8 mouse cellular contexts compared by ENCODE assay signal in genomic region chr12:85194623-85195018, GRCm38 (mm10). TPM values are rescaled to one million over a fixed set of nuclear protein-coding genes. Genes with fewer than 3 reads are reported as not detected.
DNase-seq lines count a peak whose midpoint lies in the region; ATAC-seq lines count a peak whose summit lies in the region.

No protein-coding gene starts in this region.

- no peak overlapping the region for H3K9ac ChIP-seq in hindbrain, embryonic 15.5 days
- no peak overlapping the region for H3K9ac ChIP-seq in limb, embryonic 15.5 days
- H3K9ac ChIP-seq in stomach, embryonic 15.5 days, result no peak overlapping the region

- no peak overlapping the region for H3K4me2 ChIP-seq in hindbrain, embryonic 15.5 days
- H3K4me2 ChIP-seq in limb, embryonic 15.5 days, result no peak overlapping the region
- no peak overlapping the region for H3K4me2 ChIP-seq in stomach, embryonic 15.5 days

- 34% methylated on average over 4 of the region's 4 CpGs for WGBS in hindbrain, embryonic 15.5 days
- 15% methylated on average over 4 of the region's 4 CpGs for WGBS in limb, embryonic 15.5 days
- WGBS in stomach, embryonic 15.5 days, result 22% methylated on average over 4 of the region's 4 CpGs

- peak overlapping the region; percentile 31 for H3K27ac ChIP-seq in hindbrain, embryonic 15.5 days (replicated peaks)
- peak overlapping the region; percentile 50 for H3K27ac ChIP-seq in limb, embryonic 15.5 days
- peak overlapping the region; percentile 71 for H3K27ac ChIP-seq in stomach, embryonic 15.5 days

- no peaks in the 10 kb centered on the region for H3K36me3 ChIP-seq in hindbrain, embryonic 15.5 days
- no peaks in the 10 kb centered on the region for H3K36me3 ChIP-seq in limb, embryonic 15.5 days
- H3K36me3 ChIP-seq in stomach, embryonic 15.5 days, result no peaks in the 10 kb centered on the region

- no peaks in the 10 kb centered on the region for H3K27me3 ChIP-seq in hindbrain, embryonic 15.5 days
- H3K27me3 ChIP-seq in limb, embryonic 15.5 days, result no peaks in the 10 kb centered on the region
- no peaks in the 10 kb centered on the region for H3K27me3 ChIP-seq in stomach, embryonic 15.5 days (replicated peaks)

- no peaks in the 10 kb centered on the region for H3K9me3 ChIP-seq in hindbrain, embryonic 15.5 days
- H3K9me3 ChIP-seq in limb, embryonic 15.5 days, result no peaks in the 10 kb centered on the region
- H3K9me3 ChIP-seq in stomach, embryonic 15.5 days, result no peaks in the 10 kb centered on the region

- no peak for ATAC-seq in cerebellum, adult (ENCODE audit: insufficient number of reproducible peaks, low FRiP score, low TSS enrichment)
- peak; percentile 77 for ATAC-seq in hindbrain, embryonic 15.5 days (ENCODE audit: low FRiP score, low read depth)
- ATAC-seq in limb, embryonic 15.5 days (ENCODE audit: insufficient number of reproducible peaks, low FRiP score, low TSS enrichment, low read depth), result peak; percentile 10; the same call in 1 of the 2 replicates
- ATAC-seq in stomach, embryonic 15.5 days (ENCODE audit: insufficient read depth, low FRiP score, low read depth), result peak; percentile 50; the same call in 1 of the 2 replicates

- DNase-seq in cerebellum, postnatal 36 days, result peak; percentile 30 to 35
- DNase-seq in urinary bladder, postnatal 14 days (ENCODE audit: low spot score), result peak; percentile 75
- no peak for DNase-seq in urinary bladder, adult 2 months (ENCODE audit: low spot score)
- DNase-seq in B cell, adult 2 months, result no peak

- peaks cover 31% of the 10 kb centered on the region for H3K4me1 ChIP-seq in hindbrain, embryonic 15.5 days (replicated peaks)
- H3K4me1 ChIP-seq in limb, embryonic 15.5 days, result peaks cover 37% of the 10 kb centered on the region
- H3K4me1 ChIP-seq in stomach, embryonic 15.5 days, result peaks cover 43% of the 10 kb centered on the region

- H3K4me3 ChIP-seq in hindbrain, embryonic 15.5 days, result no peak overlapping the region
- H3K4me3 ChIP-seq in limb, embryonic 15.5 days, result no peak overlapping the region
- H3K4me3 ChIP-seq in stomach, embryonic 15.5 days (replicated peaks), result no peak overlapping the region

RNA-seq across cellular contexts. Expression of gene Pgf, which starts 17.0 kb away (rescaled TPM):
- polyA plus RNA-seq in urinary bladder, adult 2 months (2012; rRNA removed), result 6.0 and 7.7 TPM in 2 replicates
- 8.7 and 8.9 TPM in 2 replicates for polyA plus RNA-seq in hindbrain, embryonic 15.5 days (2015; fragmentation: Nextera tagmentation; extraction: Ambion mirVana)
- polyA plus RNA-seq in limb, embryonic 15.5 days (2015; fragmentation: Nextera tagmentation; extraction: Ambion mirVana), result 15.5 and 18.4 TPM in 2 replicates
- 14.7 and 16.0 TPM in 2 replicates for polyA plus RNA-seq in stomach, embryonic 15.5 days (2015; fragmentation: Nextera tagmentation; extraction: Ambion mirVana)

RNA-seq across cellular contexts. Expression of gene Eif2b2, which starts 24.7 kb away (rescaled TPM):
- 73.8 and 82.6 TPM in 2 replicates for polyA plus RNA-seq in urinary bladder, adult 2 months (2012; rRNA removed)
- 75.1 and 79.6 TPM in 2 replicates for polyA plus RNA-seq in hindbrain, embryonic 15.5 days (2015; fragmentation: Nextera tagmentation; extraction: Ambion mirVana)
- polyA plus RNA-seq in limb, embryonic 15.5 days (2015; fragmentation: Nextera tagmentation; extraction: Ambion mirVana), result 79.4 and 83.8 TPM in 2 replicates
- polyA plus RNA-seq in stomach, embryonic 15.5 days (2015; fragmentation: Nextera tagmentation; extraction: Ambion mirVana), result 76.7 and 78.1 TPM in 2 replicates

RNA-seq across cellular contexts. Expression of gene Rps6kl1, which starts 43.6 kb away (rescaled TPM):
- 0.32 and 0.34 TPM in 2 replicates for polyA plus RNA-seq in urinary bladder, adult 2 months (2012; rRNA removed)
- 32.9 and 35.7 TPM in 2 replicates for polyA plus RNA-seq in hindbrain, embryonic 15.5 days (2015; fragmentation: Nextera tagmentation; extraction: Ambion mirVana)
- polyA plus RNA-seq in limb, embryonic 15.5 days (2015; fragmentation: Nextera tagmentation; extraction: Ambion mirVana), result 0.53 and 0.88 TPM in 2 replicates
- polyA plus RNA-seq in stomach, embryonic 15.5 days (2015; fragmentation: Nextera tagmentation; extraction: Ambion mirVana), result 1.7 and 1.8 TPM in 2 replicates

Comparison
In these comparisons a context has a peak if more than half of its experiments do, and no peak if none do; other contexts are left out.
1. DNase-seq: peak in cerebellum, postnatal 36 days (2 of 2) and urinary bladder, postnatal 14 days (single experiment); none in urinary bladder, adult 2 months (single experiment) and B cell, adult 2 months (0 of 2).
2. RNA of gene Rps6kl1, which starts 43.6 kb away (polyA plus RNA-seq): 32.9 to 35.7 TPM in hindbrain, embryonic 15.5 days; 1.7 to 1.8 TPM in stomach, embryonic 15.5 days, 0.53 to 0.88 TPM in limb, embryonic 15.5 days and 0.32 to 0.34 TPM in urinary bladder, adult 2 months; every median in the first group is over 10 times any median in the second.
3. Peak in every context shown above with its lines, with median percentiles within 50 percentile points of each other: H3K27ac ChIP-seq.